Mouse (Mus musculus): Measurements from ENCODE around the gene Ets1. TPM values are rescaled to one million over a fixed set of nuclear protein-coding genes. Genes with fewer than 3 reads are reported as not detected.
A peak's percentile ranks its signal among the peaks of the same experiment; 100 is the strongest.

Ets1 gene
- polyA plus RNA-seq, 1 experiment from 2014 or later, result 25.2 TPM

GRCm38 (mm10) chr9:32701126-32701997, 65.3 kb downstream of the Ets1 start:
- no peak for ATAC-seq (ENCODE audit: low read depth)
- WGBS, result 79% methylated on average over 20 of the region's 20 CpGs
- H3K4me2 ChIP-seq, result peak overlapping the region; percentile 30
- no peak overlapping the region for H3K27ac ChIP-seq (replicated peaks)
- peaks cover 4% of the 10 kb centered on the region; the same call in 1 of the 2 replicates for H3K4me1 ChIP-seq (replicated peaks)
- H3K9ac ChIP-seq, result 0 out of 2 replicates have a peak overlapping the region, but pooled peaks have one; percentile 35
- H3K27me3 ChIP-seq, result peaks cover 48% of the 10 kb centered on the region
- H3K36me3 ChIP-seq, result no peaks in the 10 kb centered on the region
- H3K9me3 ChIP-seq, result no peaks in the 10 kb centered on the region
- no peak overlapping the region for H3K4me3 ChIP-seq

GRCm38 (mm10) chr9:32701998-32702305, 65.9 kb downstream of the Ets1 start:
- no peak overlapping the region for H3K27ac ChIP-seq (replicated peaks)
- no peak overlapping the region for H3K4me3 ChIP-seq
- WGBS, result 91% methylated on average over 2 of the region's 2 CpGs
- peak overlapping the region; percentile 30; the same call in 1 of the 2 replicates for H3K4me2 ChIP-seq
- H3K36me3 ChIP-seq, result no peaks in the 10 kb centered on the region
- no peaks in the 10 kb centered on the region for H3K4me1 ChIP-seq (replicated peaks)
- peaks cover 42% of the 10 kb centered on the region for H3K27me3 ChIP-seq
- ATAC-seq (ENCODE audit: low read depth), result no peak
- no peaks in the 10 kb centered on the region for H3K9me3 ChIP-seq
- no peak overlapping the region for H3K9ac ChIP-seq

DNA sequence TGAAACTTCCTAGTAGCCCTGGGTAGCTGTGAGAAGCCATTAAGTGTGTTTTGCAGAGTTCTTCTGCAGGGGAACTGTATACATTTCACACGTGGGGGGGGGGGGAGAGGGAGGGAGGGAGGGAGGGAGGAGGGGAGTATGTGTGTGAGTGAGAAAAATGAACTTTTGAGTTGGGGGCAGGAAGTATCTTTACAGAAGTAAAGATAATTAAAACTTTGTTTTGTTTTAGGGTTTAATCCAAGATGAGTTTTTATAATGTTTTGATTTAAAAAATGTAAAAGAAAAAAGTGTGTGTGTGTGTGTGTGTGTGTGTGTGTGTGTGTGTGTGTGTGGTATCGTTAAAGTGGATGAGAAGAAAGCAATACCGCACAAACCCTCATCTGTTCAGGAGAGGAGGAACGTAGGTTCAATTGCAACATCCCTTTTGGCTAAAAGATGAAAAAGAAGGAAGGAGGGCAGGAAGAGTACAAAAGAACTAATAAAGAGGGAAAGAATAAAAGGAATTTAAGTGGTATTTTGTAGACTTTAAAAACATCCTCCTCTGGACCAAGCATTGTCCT, 66.9 kb downstream of the Ets1 start:
- Histone ChIP-seq H3K9ac (no peak overlapping the region), H3K4me3 (no peak overlapping the region), H3K27ac (replicated peaks) (no peak overlapping the region), H3K36me3 (no peaks in the 10 kb centered on the region), H3K27me3 (peaks cover 32% of the 10 kb centered on the region), H3K4me2 (no peak overlapping the region), H3K4me1 (replicated peaks) (no peaks in the 10 kb centered on the region), H3K9me3 (no peaks in the 10 kb centered on the region)
- no peak for ATAC-seq (ENCODE audit: low read depth)
- 62% methylated on average over 4 of the region's 4 CpGs for WGBS

DNA sequence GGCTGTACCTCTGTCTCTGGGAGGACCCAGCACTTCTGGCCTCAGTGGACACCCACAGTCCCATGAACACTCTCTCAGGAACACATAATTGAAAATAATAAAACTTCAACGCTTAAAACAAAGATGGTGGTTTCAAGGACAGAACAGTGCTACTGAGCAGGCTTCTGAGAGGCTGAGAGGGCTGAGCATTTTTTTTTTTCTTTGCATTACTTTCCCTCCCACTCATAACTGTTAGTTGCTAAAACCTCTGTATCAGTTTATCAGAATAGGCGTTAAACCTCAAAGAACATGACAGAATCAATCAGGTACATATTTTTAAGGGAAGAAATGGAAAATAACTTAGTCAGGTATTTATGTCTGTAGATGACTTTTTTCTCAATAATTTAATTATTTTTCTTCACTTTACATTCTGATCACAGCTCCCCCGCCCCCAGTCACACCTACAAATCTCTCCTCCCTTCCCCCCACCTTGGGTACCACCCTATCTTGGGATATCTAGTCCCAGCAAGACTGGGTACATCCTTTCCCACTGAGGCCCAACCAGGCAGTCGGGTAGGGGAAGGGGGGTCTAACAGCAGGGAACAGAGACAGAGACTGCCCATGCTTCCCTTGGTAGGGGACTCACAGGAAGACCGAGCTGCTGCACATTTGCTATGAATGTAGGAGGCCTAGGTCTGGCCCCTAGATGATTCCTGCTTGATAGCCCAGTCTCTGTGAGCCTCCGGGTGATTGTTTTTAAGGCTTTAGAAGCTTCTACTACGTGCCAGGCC, 68.1 kb downstream of the Ets1 start:
- Histone ChIP-seq H3K27ac (replicated peaks) (no peak overlapping the region), H3K27me3 (peaks cover 27% of the 10 kb centered on the region), H3K9me3 (no peaks in the 10 kb centered on the region), H3K4me3 (no peak overlapping the region), H3K36me3 (no peaks in the 10 kb centered on the region), H3K4me2 (no peak overlapping the region), H3K9ac (no peak overlapping the region), H3K4me1 (replicated peaks) (no peaks in the 10 kb centered on the region)
- WGBS, result 71% methylated on average over 7 of the region's 7 CpGs
- ATAC-seq (ENCODE audit: low read depth), result no peak

DNA sequence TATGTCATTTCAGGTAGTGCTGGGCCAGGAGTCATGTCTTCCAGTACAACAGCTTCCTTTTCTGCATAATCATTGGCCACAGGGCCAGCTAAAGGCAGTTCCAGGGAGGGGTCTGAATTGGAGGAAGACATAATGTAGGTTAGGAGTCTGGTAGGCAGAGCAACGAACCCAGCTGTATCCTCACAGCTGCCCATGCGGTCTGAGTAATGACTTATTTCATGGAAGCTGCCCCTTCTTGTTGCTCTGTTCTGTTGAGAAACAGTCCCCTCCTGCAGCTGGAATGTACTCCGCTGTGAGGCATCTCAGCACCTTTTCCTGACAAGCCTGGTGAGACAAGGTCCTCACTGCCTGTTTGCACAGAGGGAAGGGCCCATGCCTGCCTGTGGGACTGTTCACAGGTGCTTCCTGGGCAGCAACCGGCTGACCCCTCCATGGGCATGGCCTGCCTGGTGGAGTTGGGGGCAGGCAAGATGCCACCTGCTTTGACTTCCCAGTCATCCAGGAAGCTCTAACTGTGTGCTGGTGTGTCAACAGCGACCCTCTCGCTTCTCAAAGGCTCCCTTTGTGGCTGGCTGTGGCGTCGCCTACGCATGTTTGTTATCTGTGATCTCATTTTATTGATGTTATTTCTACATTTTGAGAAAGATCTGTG, 69.9 kb downstream of the Ets1 start:
- Histone ChIP-seq H3K27ac (replicated peaks) (no peak overlapping the region), H3K4me3 (no peak overlapping the region), H3K36me3 (no peaks in the 10 kb centered on the region), H3K9ac (no peak overlapping the region), H3K4me2 (no peak overlapping the region), H3K9me3 (0 out of 2 replicates have a peak, but pooled peaks cover 3% of the 10 kb centered on the region), H3K4me1 (replicated peaks) (no peaks in the 10 kb centered on the region), H3K27me3 (peaks cover 23% of the 10 kb centered on the region)
- 74% methylated on average over 9 of the region's 9 CpGs for WGBS
- ATAC-seq (ENCODE audit: low read depth), result no peak

- H3K9me3 ChIP-seq, result 0 out of 2 replicates have a peak, but pooled peaks cover 4% of the 10 kb centered on the region
- ATAC-seq (ENCODE audit: low read depth), result no peak
- H3K9ac ChIP-seq, result no peak overlapping the region
- no peak overlapping the region for H3K4me2 ChIP-seq
- peaks cover 31% of the 10 kb centered on the region for H3K27me3 ChIP-seq
- H3K4me3 ChIP-seq, result no peak overlapping the region
- H3K4me1 ChIP-seq (replicated peaks), result peaks cover 7% of the 10 kb centered on the region; the same call in 1 of the 2 replicates
- WGBS, result 69% methylated on average over 3 of the region's 3 CpGs
- no peak overlapping the region for H3K27ac ChIP-seq (replicated peaks)
- H3K36me3 ChIP-seq, result no peaks in the 10 kb centered on the region
Observed at GRCm38 (mm10) chr9:32707436-32707835, 71.4 kb downstream of the Ets1 start.

DNA sequence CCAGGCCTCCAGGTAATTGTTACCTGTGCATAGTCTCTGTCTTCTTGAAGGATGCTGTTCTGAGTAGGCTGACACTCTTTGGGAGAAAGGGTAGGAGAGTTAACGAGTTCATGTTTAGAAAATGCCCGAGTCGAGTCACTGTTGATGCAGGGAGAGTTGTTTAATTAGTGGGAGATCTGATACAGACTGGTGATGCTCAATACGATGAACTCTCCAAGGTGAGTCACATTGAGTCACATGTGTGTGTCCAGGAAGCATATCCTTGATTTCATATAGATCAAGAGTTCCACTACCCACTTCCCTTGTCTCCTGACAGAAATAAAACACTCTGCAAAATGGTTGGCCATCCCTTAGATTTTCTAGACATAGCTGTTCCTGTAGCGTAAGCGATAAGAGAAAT, 72.5 kb downstream of the Ets1 start:
- peaks cover 41% of the 10 kb centered on the region for H3K27me3 ChIP-seq
- H3K4me1 ChIP-seq (replicated peaks), result peaks cover 7% of the 10 kb centered on the region; the same call in 1 of the 2 replicates
- H3K4me3 ChIP-seq, result no peak overlapping the region
- WGBS, result 91% methylated on average over 6 of the region's 6 CpGs
- no peak overlapping the region for H3K27ac ChIP-seq (replicated peaks)
- H3K36me3 ChIP-seq, result no peaks in the 10 kb centered on the region
- ATAC-seq (ENCODE audit: low read depth), result no peak
- H3K4me2 ChIP-seq, result no peak overlapping the region
- H3K9ac ChIP-seq, result no peak overlapping the region
- 0 out of 2 replicates have a peak, but pooled peaks cover 4% of the 10 kb centered on the region for H3K9me3 ChIP-seq

GRCm38 (mm10) chr9:32709359-32709758, 73.3 kb downstream of the Ets1 start:
- Histone ChIP-seq H3K9me3 (0 out of 2 replicates have a peak, but pooled peaks cover 4% of the 10 kb centered on the region), H3K36me3 (no peaks in the 10 kb centered on the region), H3K9ac (no peak overlapping the region), H3K4me2 (no peak overlapping the region), H3K4me1 (replicated peaks) (peaks cover 15% of the 10 kb centered on the region), H3K27ac (replicated peaks) (no peak overlapping the region), H3K4me3 (no peak overlapping the region), H3K27me3 (peaks cover 49% of the 10 kb centered on the region)
- ATAC-seq (ENCODE audit: low read depth), result no peak
- 38% methylated on average over 5 of the region's 5 CpGs for WGBS

DNA sequence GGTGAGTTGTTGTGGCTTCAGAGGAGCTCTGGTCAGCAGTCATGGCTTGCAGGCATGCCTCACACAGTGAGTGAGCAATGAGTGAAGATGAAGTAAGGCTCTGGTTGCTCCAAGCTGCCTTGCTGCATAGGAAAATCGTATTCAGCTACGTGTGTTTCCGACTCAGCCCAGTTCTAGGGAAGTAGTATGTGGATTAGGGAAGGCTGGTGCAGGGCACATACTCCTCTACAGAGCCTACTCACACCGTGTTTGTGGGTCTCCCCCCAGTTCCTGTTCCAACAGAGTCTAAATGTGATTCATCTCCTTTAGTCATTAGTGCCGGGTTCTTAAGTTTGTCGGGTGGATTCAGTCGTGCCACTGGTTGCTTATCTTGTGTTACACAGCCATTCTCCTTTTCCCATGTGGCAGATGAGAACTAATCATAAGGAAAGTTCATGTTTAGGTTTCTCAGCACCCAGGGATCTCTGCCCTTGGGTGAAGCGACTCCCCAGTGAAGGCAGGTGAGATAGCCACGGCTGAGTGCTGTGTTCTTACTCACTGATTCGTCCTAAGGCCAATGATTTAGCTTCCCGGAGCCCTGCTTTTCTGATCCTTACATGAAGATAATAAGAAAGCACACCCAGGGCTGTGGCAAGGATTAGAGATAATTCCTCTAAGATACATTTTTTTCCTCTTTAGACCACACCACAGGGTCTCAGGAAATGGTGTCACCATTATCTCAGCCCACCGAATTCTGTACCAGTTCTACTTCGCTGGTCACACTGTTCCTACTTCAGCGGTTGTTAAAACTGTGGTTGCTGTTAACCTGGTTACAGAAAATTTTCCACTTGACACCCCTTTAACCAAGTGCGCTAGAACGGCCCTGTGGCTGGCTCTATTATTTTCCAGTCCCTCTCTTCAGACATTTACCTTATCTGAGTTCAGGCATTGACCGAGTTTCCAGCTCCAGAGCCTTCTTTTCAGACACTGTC, 74.0 kb downstream of the Ets1 start:
- WGBS, result 84% methylated on average over 17 of the region's 17 CpGs
- peaks cover 19% of the 10 kb centered on the region for H3K4me1 ChIP-seq (replicated peaks)
- ATAC-seq (ENCODE audit: low read depth), result no peak
- H3K4me3 ChIP-seq, result no peak overlapping the region
- peaks cover 56% of the 10 kb centered on the region for H3K27me3 ChIP-seq
- no peak overlapping the region for H3K27ac ChIP-seq (replicated peaks)
- H3K4me2 ChIP-seq, result no peak overlapping the region
- 0 out of 2 replicates have a peak, but pooled peaks cover 4% of the 10 kb centered on the region for H3K9me3 ChIP-seq
- no peak overlapping the region for H3K9ac ChIP-seq
- no peaks in the 10 kb centered on the region for H3K36me3 ChIP-seq

GRCm38 (mm10) chr9:32710987-32711652, 75.1 kb downstream of the Ets1 start:
- H3K27ac ChIP-seq (replicated peaks), result no peak overlapping the region
- ATAC-seq (ENCODE audit: low read depth), result no peak
- WGBS, result 79% methylated on average over 12 of the region's 12 CpGs
- H3K4me3 ChIP-seq, result no peak overlapping the region
- no peaks in the 10 kb centered on the region for H3K36me3 ChIP-seq
- peaks cover 27% of the 10 kb centered on the region for H3K4me1 ChIP-seq (replicated peaks)
- H3K27me3 ChIP-seq, result peaks cover 57% of the 10 kb centered on the region
- H3K4me2 ChIP-seq, result no peak overlapping the region
- no peak overlapping the region for H3K9ac ChIP-seq
- H3K9me3 ChIP-seq, result 0 out of 2 replicates have a peak, but pooled peaks cover 4% of the 10 kb centered on the region
